Mouse (Mus musculus) lung, postnatal 10 days (tissue): Measurements from ENCODE around the gene Tctn1.

Experiments
- DNase-seq: peaks from one replicate; pipeline ENCODE4 v3.0.0; 2021

Gene Tctn1

GRCm38 (mm10) chr5:122285029-122285766, 20.9 kb upstream of the Tctn1 start:
- peak; percentile 60 for DNase-seq

GRCm38 (mm10) chr5:122284183-122285028, 20.1 kb upstream of the Tctn1 start, which contains the start of gene Pptc7:
Gene Pptc7 (plus strand): TSS chr5:122284365.
- DNase-seq = peak; percentile 91

- DNase-seq = no peak
These were observed 19.5 kb upstream of the Tctn1 start for GRCm38 (mm10) chr5:122283828-122284182.

DNA sequence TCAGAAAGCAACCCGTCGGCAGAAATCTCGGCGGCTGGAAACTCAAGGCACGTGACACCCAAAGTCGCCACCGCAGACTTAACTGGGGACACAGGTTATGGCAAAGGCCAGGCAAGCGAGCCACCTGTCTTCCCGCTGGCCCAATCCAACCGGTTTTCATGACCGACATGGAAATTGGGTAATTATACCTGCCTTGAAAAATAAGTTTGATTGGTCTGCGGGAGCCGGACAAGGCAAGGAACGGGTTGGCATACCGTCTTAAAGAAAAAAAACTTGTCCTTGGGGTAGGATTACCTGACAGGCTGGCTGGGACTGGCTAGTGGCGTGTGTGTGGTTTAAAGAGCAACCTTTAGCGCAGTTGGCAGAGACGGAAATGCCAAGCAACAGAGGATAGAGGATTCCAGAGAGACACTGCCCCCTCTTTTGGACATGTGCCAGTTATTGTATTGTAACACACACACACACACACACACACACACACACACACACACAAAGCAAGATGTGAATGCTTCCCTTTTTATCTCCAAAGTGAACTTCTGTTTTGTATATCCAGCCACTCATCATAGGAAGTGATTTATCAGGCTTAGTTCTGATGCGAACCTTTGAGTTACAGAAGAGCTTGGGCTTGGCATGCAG, 16.7 kb upstream of the Tctn1 start:
- peak; percentile 66 for DNase-seq

DNA sequence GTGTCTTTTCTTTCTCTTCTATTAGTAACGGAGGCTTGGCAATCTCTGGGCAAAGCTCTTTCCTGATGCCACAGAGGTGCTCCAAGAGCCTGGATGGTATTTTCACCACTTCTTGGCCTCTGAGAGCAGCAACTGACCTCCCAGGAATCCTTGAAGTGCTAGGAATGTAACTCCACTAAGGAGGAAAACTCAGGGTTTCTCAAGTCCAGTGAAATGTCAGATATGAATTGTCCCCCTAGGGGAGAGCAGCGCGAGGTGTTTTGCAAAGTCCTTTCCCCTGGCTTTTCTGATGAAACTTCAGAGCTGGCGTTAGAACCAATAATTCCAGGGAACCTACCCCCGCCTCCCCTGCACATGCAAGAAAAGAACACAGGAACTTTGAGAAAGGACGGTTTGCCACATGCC, 16.2 kb upstream of the Tctn1 start:
- peak; percentile 53 for DNase-seq

DNA sequence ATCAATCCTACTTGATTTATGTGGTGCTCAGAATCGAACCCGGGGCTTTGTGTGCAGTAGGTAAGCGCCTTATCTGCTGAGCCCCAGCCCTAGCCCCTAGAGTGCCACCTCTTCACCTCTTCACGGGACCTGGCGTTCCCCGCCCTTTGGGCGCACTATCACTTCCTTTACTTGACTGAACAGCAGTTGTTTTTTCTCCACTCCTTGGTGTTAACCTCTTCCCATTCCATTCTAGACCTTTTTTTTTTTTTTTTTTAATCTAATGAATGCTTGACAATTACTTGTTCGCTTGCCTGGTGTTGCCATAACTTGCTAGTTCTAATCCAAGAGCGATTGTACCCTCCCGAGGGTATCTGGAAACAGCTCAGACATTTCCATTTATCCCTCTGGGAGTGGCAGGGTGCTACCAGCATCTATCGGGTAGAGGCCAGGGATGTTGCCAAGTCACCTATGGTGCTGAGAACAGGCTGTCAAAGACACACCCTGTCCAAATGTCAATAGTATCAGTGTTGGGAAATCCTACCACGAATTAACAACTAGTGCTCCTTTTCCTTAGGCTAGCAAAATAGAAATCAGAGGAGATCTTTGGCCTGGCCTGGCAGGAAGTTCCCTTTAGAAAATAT, 15.7 kb upstream of the Tctn1 start:
- no peak for DNase-seq

DNA sequence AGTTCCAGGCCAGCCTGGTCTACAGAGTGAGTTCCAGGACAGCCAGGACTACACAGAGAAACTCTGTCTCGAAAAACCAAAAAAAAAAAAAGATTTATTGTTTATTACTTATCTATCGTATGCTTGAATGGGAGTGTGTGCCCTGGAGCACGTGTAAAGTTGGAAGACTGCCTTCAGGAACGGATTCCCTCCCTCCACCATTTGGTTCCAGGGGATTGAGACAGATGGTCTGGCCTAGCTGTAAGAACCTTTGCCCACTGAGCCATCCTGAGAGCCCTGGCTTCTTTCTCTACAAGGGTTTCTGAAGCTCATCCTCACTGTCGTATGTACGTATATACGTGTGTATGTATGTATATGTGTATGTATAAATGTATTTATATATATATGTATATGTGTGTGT, 14.7 kb upstream of the Tctn1 start:
- no peak for DNase-seq

DNA sequence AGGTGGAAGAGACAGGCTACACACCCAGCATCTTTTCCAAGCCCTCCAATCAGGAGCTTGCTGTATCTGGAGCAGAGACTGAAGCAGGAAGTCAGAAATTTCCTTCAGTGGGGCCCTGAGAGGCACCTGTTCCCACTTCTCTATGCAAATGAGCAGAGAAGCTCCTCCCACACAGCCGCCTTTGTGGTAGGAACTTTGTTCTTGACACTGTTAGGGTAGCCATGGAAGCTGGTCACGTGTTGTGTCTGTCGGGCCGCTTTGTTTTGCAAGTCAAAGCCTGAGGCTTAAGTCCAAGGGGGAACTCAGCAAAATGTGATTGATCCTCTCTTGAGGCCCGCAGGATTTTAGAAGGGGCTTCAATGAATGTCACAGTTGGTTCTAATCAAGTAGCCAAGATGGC, 10.5 kb upstream of the Tctn1 start:
- peak; percentile 79 for DNase-seq

DNA sequence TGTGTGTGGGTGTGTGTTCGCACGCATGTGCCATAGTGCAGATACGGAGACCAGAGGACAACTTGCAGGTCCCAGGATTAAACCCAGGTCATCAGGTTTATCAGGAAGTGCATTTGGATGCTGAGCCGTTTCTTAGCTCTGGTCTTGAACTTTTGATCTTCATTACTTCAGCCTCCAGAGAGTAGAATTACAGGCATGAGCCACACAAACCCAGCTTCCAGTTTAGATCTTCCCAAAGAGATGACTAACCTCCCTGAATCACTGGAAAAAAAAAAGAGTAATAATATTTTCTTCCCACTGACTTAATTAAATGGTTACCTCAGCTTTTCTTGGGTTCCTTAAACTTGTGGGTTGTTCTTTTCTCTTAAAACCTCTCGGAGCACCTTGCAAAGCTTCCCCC, 8.6 kb upstream of the Tctn1 start:
- DNase-seq = no peak

GRCm38 (mm10) chr5:122268858-122269604, 4.8 kb upstream of the Tctn1 start:
- DNase-seq = peak; percentile 47

DNA sequence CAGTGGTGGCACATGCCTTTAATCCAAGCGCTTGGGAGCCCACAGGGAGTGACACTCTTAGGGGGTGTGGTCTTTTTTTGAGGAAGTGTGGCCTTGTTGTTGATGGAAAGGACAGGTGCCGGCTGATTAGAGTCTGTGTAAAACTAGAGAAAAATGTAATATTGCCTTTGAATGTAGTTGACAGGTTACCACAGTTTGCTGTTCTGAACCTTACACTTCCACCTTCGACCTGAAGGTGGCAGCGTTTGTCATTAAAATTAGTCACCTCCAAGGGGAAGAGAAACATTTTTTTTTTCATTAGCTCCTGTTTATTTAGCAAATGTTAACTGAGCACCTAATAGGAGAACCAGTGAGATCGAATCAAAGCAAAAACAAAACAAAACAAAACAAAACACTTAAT, 3.6 kb upstream of the Tctn1 start:
- DNase-seq = peak; percentile 86

GRCm38 (mm10) chr5:122267136-122267535, 2.9 kb upstream of the Tctn1 start:
- DNase-seq = no peak

GRCm38 (mm10) chr5:122265942-122266341, 1.7 kb upstream of the Tctn1 start:
- DNase-seq = no peak

GRCm38 (mm10) chr5:122265187-122265586, 927 bp upstream of the Tctn1 start:
- no peak for DNase-seq

DNA sequence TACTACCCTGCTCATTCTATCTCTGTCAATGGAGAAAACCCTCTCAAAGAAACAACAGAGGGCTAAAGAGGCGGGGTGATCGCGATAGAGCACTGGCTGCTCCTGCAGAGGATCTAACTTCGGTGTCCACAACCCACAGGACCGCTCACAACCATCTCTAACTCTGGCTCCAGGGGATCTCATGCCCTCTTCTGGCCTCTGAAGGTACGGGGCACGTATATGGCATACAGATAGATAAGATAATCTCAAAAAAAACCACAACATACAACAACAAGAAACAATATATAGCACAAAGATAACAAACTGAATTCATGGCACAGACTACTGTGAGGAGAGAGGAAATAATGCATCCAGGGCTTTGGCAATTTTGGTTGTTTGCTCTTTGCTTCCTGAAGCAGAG, 2.2 kb downstream of the Tctn1 start:
- no peak for DNase-seq

- peak; percentile 45 for DNase-seq
These were observed 6.1 kb downstream of the Tctn1 start for GRCm38 (mm10) chr5:122258027-122258741.

- no peak for DNase-seq
These were observed 12.2 kb downstream of the Tctn1 start for GRCm38 (mm10) chr5:122251895-122252606.

GRCm38 (mm10) chr5:122249281-122249680, 15.0 kb downstream of the Tctn1 start:
- DNase-seq = no peak

DNA sequence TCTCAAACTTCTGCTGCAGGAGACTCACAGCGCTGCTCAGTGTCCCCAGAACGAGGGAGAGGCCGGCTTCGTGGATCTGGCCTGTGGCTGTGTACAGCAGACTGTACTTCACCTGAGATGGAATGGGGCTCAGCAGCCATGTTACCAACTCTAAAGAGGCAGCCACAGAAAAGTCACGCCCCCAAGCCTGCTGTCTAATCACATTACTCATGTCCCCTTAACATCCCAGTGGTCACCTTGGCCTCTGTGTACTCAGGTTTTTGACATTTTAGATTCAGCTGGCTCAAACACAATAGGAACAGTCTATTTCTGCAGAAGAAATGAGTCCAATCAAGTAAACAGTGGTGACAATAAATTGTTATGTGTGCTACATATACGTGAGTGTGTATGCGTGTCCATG, 16.3 kb downstream of the Tctn1 start:
- DNase-seq = no peak

DNA sequence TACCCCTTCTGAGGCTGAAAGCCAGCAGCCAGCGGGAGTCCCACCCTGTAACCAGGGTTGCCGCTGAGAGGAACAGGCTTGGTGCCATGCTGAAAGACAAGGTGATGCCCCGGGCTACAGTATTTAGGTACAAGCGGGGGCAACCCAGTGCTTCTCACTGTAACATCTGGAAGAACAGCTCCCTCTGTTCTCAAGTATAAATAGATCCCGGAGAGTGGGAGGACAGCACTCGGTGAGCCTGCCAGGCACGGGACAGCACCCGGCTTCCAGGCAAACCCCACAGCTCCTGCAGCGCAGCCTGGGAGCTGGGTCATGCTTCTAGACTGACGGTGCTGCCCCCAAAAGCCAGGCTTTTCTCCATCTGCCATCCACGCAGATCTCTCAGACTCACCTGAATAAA, 16.7 kb downstream of the Tctn1 start:
- DNase-seq = no peak

GRCm38 (mm10) chr5:122246547-122247167, 17.6 kb downstream of the Tctn1 start:
- no peak for DNase-seq
